Mouse (Mus musculus) embryonic fibroblast, embryonic 13.5 days (primary cell): ENCODE data around the gene Nol4l.

Source experiments
- CTCF ChIP-seq: IDR thresholded peaks from 2 replicates; pipeline ENCODE4 v1.5.1; 2011; ENCODE audit warnings: mild to moderate bottlenecking, control low read depth, low read length, moderate library complexity, borderline replicate concordance; ENCODE audit not compliant: insufficient read depth
- POLR2A ChIP-seq: IDR thresholded peaks from 2 replicates; pipeline ENCODE4 v1.6.1; 2011; ENCODE audit warnings: low read depth, mild to moderate bottlenecking, control low read depth, low read length, moderate library complexity

DNA sequence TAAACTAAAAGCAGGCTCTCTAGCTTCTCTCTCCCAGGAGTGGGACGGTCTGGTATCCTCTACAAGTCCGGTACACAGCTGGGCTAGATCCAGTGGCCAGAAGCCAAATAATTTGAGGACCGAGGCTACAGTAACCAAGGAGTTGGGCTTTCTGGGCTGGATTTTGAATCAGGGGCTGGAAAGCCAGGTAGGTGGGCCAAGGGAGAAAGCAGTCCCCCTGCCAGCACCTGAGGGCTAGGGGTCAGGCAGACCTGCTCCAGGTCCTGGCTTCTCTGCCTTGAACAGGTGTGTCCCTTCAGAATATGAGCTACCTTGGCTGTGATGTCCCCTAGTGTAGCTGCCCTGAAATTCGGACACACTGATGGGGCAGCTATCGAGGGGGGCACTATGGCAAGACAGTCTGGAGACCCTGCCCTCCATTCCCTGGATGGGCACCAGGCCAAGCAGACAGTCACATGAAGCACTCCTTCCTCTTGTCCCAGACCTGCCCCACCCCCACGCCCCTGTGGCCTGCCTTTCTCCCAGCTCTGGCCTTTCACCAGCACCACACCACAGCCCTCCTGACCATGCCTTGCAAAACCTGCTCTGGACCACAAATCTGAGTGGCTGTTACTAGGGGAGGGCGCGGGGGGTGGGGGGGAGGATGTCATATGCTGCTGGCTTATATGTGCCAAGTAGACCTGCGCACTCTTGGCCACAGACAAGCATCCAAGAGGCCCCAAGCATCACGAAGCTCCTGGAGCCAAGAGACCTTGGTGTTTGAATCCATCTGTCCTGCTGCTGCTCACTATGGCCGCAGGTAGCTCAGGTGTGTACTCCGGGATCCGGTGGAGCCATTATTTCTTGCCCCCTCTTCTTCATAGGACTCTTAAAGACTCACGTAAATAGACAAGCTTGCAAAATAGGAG lies 17.1 kb downstream of the Nol4l start:
- TF ChIP-seq POLR2A: no peak
- TF ChIP-seq CTCF: no peak
